Mouse (Mus musculus) bone marrow macrophage, adult 2 months (primary cell): ENCODE measurements around the gene Npat. TPM values are rescaled to one million over a fixed set of nuclear protein-coding genes. Genes with fewer than 3 reads are reported as not detected.

Experiments used
- H3K27ac ChIP-seq: 2 replicates; pipeline ENCODE4 v1.5.1; 2012; ENCODE audit warnings: low read depth, low read length; ENCODE audit not compliant: insufficient read depth
- H3K4me1 ChIP-seq: 2 replicates; pipeline ENCODE4 v1.6.1; 2012; ENCODE audit warnings: low read length; ENCODE audit not compliant: control insufficient read depth, insufficient read depth
- H3K4me3 ChIP-seq: 2 replicates; pipeline ENCODE4 v1.5.1; 2012; ENCODE audit warnings: mild to moderate bottlenecking, low read length, moderate library complexity; ENCODE audit not compliant: insufficient read depth
- CTCF ChIP-seq: IDR thresholded peaks from 2 replicates; pipeline ENCODE4 v1.5.1; 2012; ENCODE audit warnings: low read depth, mild to moderate bottlenecking, low read length, moderate library complexity
- POLR2A ChIP-seq: IDR thresholded peaks from 2 replicates; pipeline ENCODE4 v1.6.1; 2012; ENCODE audit warnings: mild to moderate bottlenecking, low read depth, low read length, borderline replicate concordance
- polyA plus RNA-seq: library from polyadenylated mRNA; stranded (reverse); fragments of >200 nt; gene quantifications from 2 replicates; pipeline ENCODE4 v1.2.4, GENCODE M21; 2012; ENCODE audit not compliant: missing spikeins, insufficient read depth, insufficient read length

The Npat gene
- polyA plus RNA-seq, 1 experiment, result 10.6 TPM

DNA sequence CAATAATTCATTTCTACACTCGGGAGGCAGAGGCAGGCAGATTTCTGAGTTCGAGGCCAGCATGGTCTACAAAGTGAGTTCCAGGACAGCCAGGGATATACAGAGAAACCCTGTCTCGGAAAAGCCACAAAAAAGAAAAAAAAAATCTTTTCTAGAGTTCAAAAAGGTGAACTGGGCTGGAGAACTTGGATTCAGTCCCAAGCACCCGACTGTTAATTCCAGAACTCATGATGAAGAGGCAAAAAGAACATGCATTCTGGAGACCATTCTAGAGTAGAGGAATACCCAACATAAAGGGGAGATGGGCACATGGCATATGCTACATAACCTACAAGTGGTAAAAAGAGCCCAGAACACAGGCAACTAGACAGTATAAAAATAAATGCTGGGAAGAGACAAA lies 71.0 kb downstream of the Npat start:
- TF ChIP-seq CTCF (no peak), POLR2A (no peak)
- Histone ChIP-seq H3K4me3 (no peak overlapping the region), H3K27ac (no peak overlapping the region), H3K4me1 (peaks cover 38% of the 10 kb centered on the region)

DNA sequence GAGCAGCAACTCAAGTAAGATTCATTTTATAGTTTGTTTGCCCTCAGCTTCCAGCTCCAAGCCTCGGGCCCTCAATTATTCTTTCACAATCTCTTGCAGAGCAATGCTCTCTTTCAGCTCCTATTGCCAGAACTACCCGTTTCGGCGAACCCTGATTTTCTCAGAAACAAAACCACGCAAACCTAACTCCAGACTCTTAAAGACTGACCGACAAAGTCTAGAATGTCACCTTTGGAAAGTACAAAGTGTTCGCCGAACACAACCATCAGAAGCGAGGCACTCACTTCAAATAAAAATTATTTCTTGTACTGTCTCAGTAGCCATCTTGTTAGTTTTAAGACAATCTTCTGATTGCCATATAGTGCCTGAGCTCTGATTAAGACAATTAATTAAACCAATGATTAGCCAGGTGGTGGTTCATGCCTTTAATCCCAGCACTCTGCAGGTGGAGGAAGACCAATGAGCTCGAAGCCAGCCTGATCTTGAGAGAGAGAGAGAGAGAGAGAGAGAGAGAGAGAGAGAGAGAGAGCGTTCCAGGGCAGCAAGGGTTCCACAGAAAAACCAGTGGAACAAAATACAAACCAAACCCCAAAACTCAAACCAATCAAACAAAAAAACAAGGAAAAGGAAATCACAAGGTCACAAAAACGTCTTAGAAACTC lies 72.6 kb downstream of the Npat start:
- H3K4me3 ChIP-seq, result peak overlapping the region; percentile 75
- H3K4me1 ChIP-seq, result peaks cover 26% of the 10 kb centered on the region
- peak overlapping the region; percentile 34 for H3K27ac ChIP-seq
- TF ChIP-seq POLR2A, result no peak
- TF ChIP-seq CTCF, result no peak

- H3K4me1 ChIP-seq, result peaks cover 18% of the 10 kb centered on the region
- no peak for TF ChIP-seq CTCF
- TF ChIP-seq POLR2A, result 0 out of 2 replicates have a peak, but pooled peaks have one; percentile 40
- H3K27ac ChIP-seq, result peak within 1 kb of the TSS; percentile 34
- H3K4me3 ChIP-seq, result peak within 1 kb of the TSS; percentile 75
Observed at GRCm38 (mm10) chr9:53609968-53610781, 73.3 kb downstream of the Npat start, which contains the start of gene Acat1. TSS of gene Acat1 (minus strand) at chr9:53610382.

DNA sequence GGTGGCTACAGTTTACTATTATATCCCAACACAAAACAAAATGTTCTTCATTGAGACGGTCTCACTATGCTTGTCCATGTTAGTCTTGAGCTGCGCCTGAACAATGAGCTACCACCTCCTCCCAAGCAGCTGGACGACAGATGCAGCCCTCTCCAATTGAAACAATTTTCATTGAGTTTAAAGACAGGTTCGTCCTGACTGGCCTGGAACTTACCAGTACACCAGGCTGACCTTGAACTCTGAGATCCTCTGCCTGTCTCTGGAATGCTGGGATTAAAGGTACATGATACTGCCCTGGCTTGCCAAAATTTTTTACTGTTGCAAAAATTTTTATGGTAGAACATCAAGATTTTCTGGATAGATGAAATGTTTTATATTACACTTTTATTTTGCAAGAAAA lies 77.4 kb downstream of the Npat start:
- Histone ChIP-seq H3K4me3 (no peak overlapping the region), H3K27ac (no peak overlapping the region), H3K4me1 (peaks cover under 1% of the 10 kb centered on the region; the same call in 1 of the 2 replicates)
- TF ChIP-seq CTCF (no peak), POLR2A (no peak)

- Histone ChIP-seq H3K4me3 (no peak overlapping the region), H3K27ac (no peak overlapping the region), H3K4me1 (no peaks in the 10 kb centered on the region)
- TF ChIP-seq POLR2A (no peak), CTCF (no peak)
Observed at GRCm38 (mm10) chr9:53615246-53615645, 78.4 kb downstream of the Npat start.

Other genes with a start within 250 kb of the Npat start
- gene Exph5, start 235.4 kb upstream of the Npat start, polyA plus RNA-seq, result not detected in 2 replicates
- 16.7 and 18.2 TPM in 2 replicates for gene Kdelc2, start 153.0 kb upstream of the Npat start, polyA plus RNA-seq
- 1.1 TPM in 1 of 2 replicates, not detected in the other for gene 4930550C14Rik, start 134.7 kb upstream of the Npat start, polyA plus RNA-seq
- 10.9 and 12.3 TPM in 2 replicates for gene Atm, start 307 bp upstream of the Npat start, polyA plus RNA-seq
- 44.7 and 45.0 TPM in 2 replicates for gene Acat1, start 73.3 kb downstream of the Npat start, polyA plus RNA-seq
- gene Cul5, start 133.0 kb downstream of the Npat start, polyA plus RNA-seq, result 15.3 and 21.3 TPM in 2 replicates
- gene Rab39, start 169.2 kb downstream of the Npat start, polyA plus RNA-seq, result 6.5 and 7.1 TPM in 2 replicates
- not detected in 2 replicates for gene Slc35f2, start 234.5 kb downstream of the Npat start, polyA plus RNA-seq